Mouse (Mus musculus): Measurements from ENCODE around the gene Gm14403. TPM values are rescaled to one million over a fixed set of nuclear protein-coding genes. Genes with fewer than 3 reads are reported as not detected.
"Not testable (repeated sequence)": the region's sequence is repeated elsewhere in the genome, so short reads cannot be mapped to it uniquely, and the experiment has no call there.

Gene Gm14403
- polyA plus RNA-seq (2014; fragmentation: Nextera tagmentation; extraction: Ambion mirVana): 8.5 and 10.1 TPM in 2 replicates

GRCm38 (mm10) chr2:177498067-177498466 lies at the start of gene Gm14403:
TSS of gene Gm14403 (plus strand) at chr2:177498215.
- WGBS: 20% methylated on average over 7 of the region's 7 CpGs
- H3K36me3 ChIP-seq (replicated peaks; ENCODE audit: control insufficient read depth, insufficient read depth, low read depth, low read length); H3K9ac ChIP-seq (replicated peaks; ENCODE audit: low read length); H3K27me3 ChIP-seq (ENCODE audit: control insufficient read depth, insufficient read depth, low read length); H3K27ac ChIP-seq (replicated peaks; ENCODE audit: low read depth, low read length); H3K9me3 ChIP-seq (replicated peaks; ENCODE audit: control insufficient read depth, low read length); ATAC-seq (replicated peaks; ENCODE audit: insufficient number of reproducible peaks, low FRiP score, low TSS enrichment, low read depth); H3K4me1 ChIP-seq (ENCODE audit: control insufficient read depth, insufficient read depth, low read length): not testable (repeated sequence)
- Histone ChIP-seq H3K4me3 (ENCODE audit: low read depth, low read length) (peak within 1 kb of the TSS; percentile 27), H3K4me2 (ENCODE audit: low read depth, low read length) (peak within 1 kb of the TSS; percentile 30; the same call in 1 of the 2 replicates)
- peak; percentile 20 for DNase-seq (ENCODE audit: low spot score)

GRCm38 (mm10) chr2:177464676-177465075 lies 33.3 kb upstream of the Gm14403 start, which contains the start of gene Zfp970:
TSS of gene Zfp970 (plus strand) at chr2:177464733.
- DNase-seq (ENCODE audit: low spot score); H3K9ac ChIP-seq (replicated peaks; ENCODE audit: low read length); H3K4me1 ChIP-seq (ENCODE audit: control insufficient read depth, insufficient read depth, low read length); ATAC-seq (replicated peaks; ENCODE audit: insufficient number of reproducible peaks, low FRiP score, low TSS enrichment, low read depth); H3K27me3 ChIP-seq (ENCODE audit: control insufficient read depth, insufficient read depth, low read length); H3K4me2 ChIP-seq (ENCODE audit: low read depth, low read length); H3K36me3 ChIP-seq (replicated peaks; ENCODE audit: control insufficient read depth, insufficient read depth, low read depth, low read length); H3K27ac ChIP-seq (replicated peaks; ENCODE audit: low read depth, low read length); H3K9me3 ChIP-seq (replicated peaks; ENCODE audit: control insufficient read depth, low read length): not testable (repeated sequence)
- 5% methylated on average over 7 of the region's 9 CpGs for WGBS
- peak within 1 kb of the TSS; percentile 30 for H3K4me3 ChIP-seq (ENCODE audit: low read depth, low read length)

- H3K4me3 ChIP-seq (ENCODE audit: low read depth, low read length); H3K4me1 ChIP-seq (ENCODE audit: control insufficient read depth, insufficient read depth, low read length); H3K27ac ChIP-seq (replicated peaks; ENCODE audit: low read depth, low read length); H3K9ac ChIP-seq (replicated peaks; ENCODE audit: low read length); ATAC-seq (replicated peaks; ENCODE audit: insufficient number of reproducible peaks, low FRiP score, low TSS enrichment, low read depth); H3K27me3 ChIP-seq (ENCODE audit: control insufficient read depth, insufficient read depth, low read length); H3K9me3 ChIP-seq (replicated peaks; ENCODE audit: control insufficient read depth, low read length); H3K36me3 ChIP-seq (replicated peaks; ENCODE audit: control insufficient read depth, insufficient read depth, low read depth, low read length); H3K4me2 ChIP-seq (ENCODE audit: low read depth, low read length); DNase-seq (ENCODE audit: low spot score): not testable (repeated sequence)
Measured at GRCm38 (mm10) chr2:177468222-177468621, 29.8 kb upstream of the Gm14403 start.

GRCm38 (mm10) chr2:177472261-177472660 lies 25.8 kb upstream of the Gm14403 start:
- not testable (repeated sequence) for H3K4me3 ChIP-seq (ENCODE audit: low read depth, low read length); H3K9me3 ChIP-seq (replicated peaks; ENCODE audit: control insufficient read depth, low read length); DNase-seq (ENCODE audit: low spot score); H3K4me1 ChIP-seq (ENCODE audit: control insufficient read depth, insufficient read depth, low read length); ATAC-seq (replicated peaks; ENCODE audit: insufficient number of reproducible peaks, low FRiP score, low TSS enrichment, low read depth); H3K36me3 ChIP-seq (replicated peaks; ENCODE audit: control insufficient read depth, insufficient read depth, low read depth, low read length); H3K27ac ChIP-seq (replicated peaks; ENCODE audit: low read depth, low read length); H3K9ac ChIP-seq (replicated peaks; ENCODE audit: low read length); H3K4me2 ChIP-seq (ENCODE audit: low read depth, low read length); H3K27me3 ChIP-seq (ENCODE audit: control insufficient read depth, insufficient read depth, low read length)
- WGBS: 84% methylated on average over 6 of the region's 10 CpGs

GRCm38 (mm10) chr2:177481971-177482370 lies 16.0 kb upstream of the Gm14403 start:
- H3K36me3 ChIP-seq (replicated peaks; ENCODE audit: control insufficient read depth, insufficient read depth, low read depth, low read length); H3K4me1 ChIP-seq (ENCODE audit: control insufficient read depth, insufficient read depth, low read length); H3K27me3 ChIP-seq (ENCODE audit: control insufficient read depth, insufficient read depth, low read length); H3K9ac ChIP-seq (replicated peaks; ENCODE audit: low read length); DNase-seq (ENCODE audit: low spot score); H3K27ac ChIP-seq (replicated peaks; ENCODE audit: low read depth, low read length); H3K4me3 ChIP-seq (ENCODE audit: low read depth, low read length); ATAC-seq (replicated peaks; ENCODE audit: insufficient number of reproducible peaks, low FRiP score, low TSS enrichment, low read depth); H3K4me2 ChIP-seq (ENCODE audit: low read depth, low read length); H3K9me3 ChIP-seq (replicated peaks; ENCODE audit: control insufficient read depth, low read length): not testable (repeated sequence)
- 100% methylated on average over 1 of the region's 1 CpGs for WGBS

GRCm38 (mm10) chr2:177483238-177483948 lies 14.6 kb upstream of the Gm14403 start:
- H3K9ac ChIP-seq (replicated peaks; ENCODE audit: low read length); H3K4me1 ChIP-seq (ENCODE audit: control insufficient read depth, insufficient read depth, low read length); H3K4me2 ChIP-seq (ENCODE audit: low read depth, low read length); H3K27me3 ChIP-seq (ENCODE audit: control insufficient read depth, insufficient read depth, low read length); H3K9me3 ChIP-seq (replicated peaks; ENCODE audit: control insufficient read depth, low read length); H3K4me3 ChIP-seq (ENCODE audit: low read depth, low read length); DNase-seq (ENCODE audit: low spot score); H3K27ac ChIP-seq (replicated peaks; ENCODE audit: low read depth, low read length); H3K36me3 ChIP-seq (replicated peaks; ENCODE audit: control insufficient read depth, insufficient read depth, low read depth, low read length); ATAC-seq (replicated peaks; ENCODE audit: insufficient number of reproducible peaks, low FRiP score, low TSS enrichment, low read depth): not testable (repeated sequence)
- whole genome bisulfite sequencing: 89% methylated on average over 11 of the region's 11 CpGs

GRCm38 (mm10) chr2:177499182-177499581 lies 1.2 kb downstream of the Gm14403 start:
- not testable (repeated sequence) for H3K27me3 ChIP-seq (ENCODE audit: control insufficient read depth, insufficient read depth, low read length); H3K36me3 ChIP-seq (replicated peaks; ENCODE audit: control insufficient read depth, insufficient read depth, low read depth, low read length); H3K4me3 ChIP-seq (ENCODE audit: low read depth, low read length); H3K4me1 ChIP-seq (ENCODE audit: control insufficient read depth, insufficient read depth, low read length); ATAC-seq (replicated peaks; ENCODE audit: insufficient number of reproducible peaks, low FRiP score, low TSS enrichment, low read depth); H3K9me3 ChIP-seq (replicated peaks; ENCODE audit: control insufficient read depth, low read length); H3K9ac ChIP-seq (replicated peaks; ENCODE audit: low read length); H3K4me2 ChIP-seq (ENCODE audit: low read depth, low read length); DNase-seq (ENCODE audit: low spot score); H3K27ac ChIP-seq (replicated peaks; ENCODE audit: low read depth, low read length)
- 50% methylated on average over 1 of the region's 1 CpGs for WGBS

GRCm38 (mm10) chr2:177505211-177505719 lies 7.2 kb downstream of the Gm14403 start:
- H3K4me1 ChIP-seq (ENCODE audit: control insufficient read depth, insufficient read depth, low read length); ATAC-seq (replicated peaks; ENCODE audit: insufficient number of reproducible peaks, low FRiP score, low TSS enrichment, low read depth); H3K27ac ChIP-seq (replicated peaks; ENCODE audit: low read depth, low read length); DNase-seq (ENCODE audit: low spot score); H3K9me3 ChIP-seq (replicated peaks; ENCODE audit: control insufficient read depth, low read length); H3K36me3 ChIP-seq (replicated peaks; ENCODE audit: control insufficient read depth, insufficient read depth, low read depth, low read length); H3K4me3 ChIP-seq (ENCODE audit: low read depth, low read length); H3K9ac ChIP-seq (replicated peaks; ENCODE audit: low read length); H3K27me3 ChIP-seq (ENCODE audit: control insufficient read depth, insufficient read depth, low read length); H3K4me2 ChIP-seq (ENCODE audit: low read depth, low read length): not testable (repeated sequence)
- 100% methylated on average over 1 of the region's 1 CpGs for WGBS
